ENCODE assay signal across 7 mouse cellular contexts in genomic region chr2:152363245-152364147, GRCm38 (mm10). TPM values are rescaled to one million over a fixed set of nuclear protein-coding genes. Genes with fewer than 3 reads are reported as not detected.
DNase-seq lines count a peak whose midpoint lies in the region; ATAC-seq lines count a peak whose summit lies in the region.

No protein-coding gene starts in this region.

- peak overlapping the region; percentile 51 for H3K4me2 ChIP-seq in intestine, embryonic 15.5 days (replicated peaks)
- peak overlapping the region; percentile 24; the same call in 1 of the 2 replicates for H3K4me2 ChIP-seq in midbrain, embryonic 11.5 days

- H3K9me3 ChIP-seq in intestine, embryonic 15.5 days, result no peaks in the 10 kb centered on the region
- H3K9me3 ChIP-seq in midbrain, embryonic 11.5 days (ENCODE audit: control insufficient read depth, low read length), result no peaks in the 10 kb centered on the region

- WGBS in intestine, embryonic 15.5 days, result 8% methylated on average over 17 of the region's 17 CpGs
- WGBS in midbrain, embryonic 11.5 days, result 13% methylated on average over 17 of the region's 17 CpGs

- no peaks in the 10 kb centered on the region for H3K36me3 ChIP-seq in intestine, embryonic 15.5 days
- no peaks in the 10 kb centered on the region for H3K36me3 ChIP-seq in midbrain, embryonic 11.5 days (ENCODE audit: control insufficient read depth, insufficient read depth, low read length)

- H3K27me3 ChIP-seq in intestine, embryonic 15.5 days (replicated peaks), result no peaks in the 10 kb centered on the region
- no peaks in the 10 kb centered on the region for H3K27me3 ChIP-seq in midbrain, embryonic 11.5 days (ENCODE audit: control insufficient read depth, insufficient read depth, low read length)

- peaks cover 16% of the 10 kb centered on the region for H3K4me1 ChIP-seq in intestine, embryonic 15.5 days (replicated peaks)
- no peaks in the 10 kb centered on the region for H3K4me1 ChIP-seq in midbrain, embryonic 11.5 days (ENCODE audit: control insufficient read depth, insufficient read depth, low read length)

- no peak overlapping the region for H3K9ac ChIP-seq in intestine, embryonic 15.5 days
- H3K9ac ChIP-seq in midbrain, embryonic 11.5 days (ENCODE audit: low read length), result peak overlapping the region; percentile 28; the same call in 1 of the 2 replicates

- intact Hi-C loops in left cerebral cortex, postnatal 36 days (cut with DNase I), result loop anchor here (10.0 kb wide), 1 partner anchor 339 kb away; no protein-coding TSS in a partner anchor

- no peak overlapping the region for H3K4me3 ChIP-seq in intestine, embryonic 15.5 days (replicated peaks)
- no peak overlapping the region for H3K4me3 ChIP-seq in midbrain, embryonic 11.5 days (ENCODE audit: low read depth, low read length)

- ATAC-seq in intestine, embryonic 15.5 days, result peak; percentile 66
- ATAC-seq in midbrain, embryonic 11.5 days (ENCODE audit: low FRiP score), result peak; percentile 83

- peak; percentile 94 for DNase-seq in adrenal gland, adult 8-10 months
- peak; percentile 91 for DNase-seq in embryo, embryonic 10.5 days (ENCODE audit: low spot score)
- DNase-seq in gastrocnemius, postnatal 25 days, result peak; percentile 55
- DNase-seq in left cerebral cortex, postnatal 36 days (ENCODE audit: low spot score in 2 of 2), result peak; percentile 45 to 61
- DNase-seq in midbrain, embryonic 11.5 days (ENCODE audit: low spot score, missing footprints), result peak; percentile 96
- peak; percentile 69 for DNase-seq in right cerebral cortex, postnatal 4 days

- H3K27ac ChIP-seq in intestine, embryonic 15.5 days, result peak overlapping the region; percentile 29; the same call in 1 of the 2 replicates
- H3K27ac ChIP-seq in midbrain, embryonic 11.5 days (ENCODE audit: low read depth, low read length), result no peak overlapping the region

RNA-seq across cellular contexts. Expression of gene Nrsn2, which starts 12.9 kb away (rescaled TPM):
- total RNA-seq in adrenal gland, adult 8-10 months (2022), result 10 to 100 TPM in 1 of 4 experiments, 1 to 10 TPM in 3; 5.3 to 11.3 (median 8.1) TPM
- not detected for total RNA-seq in gastrocnemius, postnatal 25 days (2021)
- 1.8 and 2.1 TPM in 2 replicates for polyA plus RNA-seq in intestine, embryonic 15.5 days (2015; fragmentation: Nextera tagmentation; extraction: Ambion mirVana)
- 10 to 100 TPM; 66.2 to 81.9 TPM for total RNA-seq in left cerebral cortex, postnatal 36 days (2021)
- polyA plus RNA-seq in midbrain, embryonic 11.5 days (2014; fragmentation: Nextera tagmentation; extraction: Ambion mirVana), result 5.3 and 6.2 TPM in 2 replicates

RNA-seq across cellular contexts. Expression of gene Trib3, which starts 19.7 kb away (rescaled TPM):
- 10 to 100 TPM in 2 of 4 experiments, 1 to 10 TPM in 2; 2.8 to 11.3 (median 6.9) TPM for total RNA-seq in adrenal gland, adult 8-10 months (2022)
- total RNA-seq in gastrocnemius, postnatal 25 days (2021), result 1 to 10 TPM in 1 of 2 experiments, under 1 TPM in 1; 0.74 to 1.8 TPM
- 4.3 and 4.9 TPM in 2 replicates for polyA plus RNA-seq in intestine, embryonic 15.5 days (2015; fragmentation: Nextera tagmentation; extraction: Ambion mirVana)
- total RNA-seq in left cerebral cortex, postnatal 36 days (2021), result 1 to 10 TPM in 1 of 2 experiments, under 1 TPM in 1; 0.62 to 1.7 TPM
- 1.1 and 1.2 TPM in 2 replicates for polyA plus RNA-seq in midbrain, embryonic 11.5 days (2014; fragmentation: Nextera tagmentation; extraction: Ambion mirVana)

RNA-seq across cellular contexts. Expression of gene Rbck1, which starts 31.0 kb away (rescaled TPM):
- total RNA-seq in adrenal gland, adult 8-10 months (2022), result 100 to 1,000 TPM; 120 to 169 (median 145) TPM
- 10 to 100 TPM; 26.6 to 32.2 TPM for total RNA-seq in gastrocnemius, postnatal 25 days (2021)
- 75.2 and 82.2 TPM in 2 replicates for polyA plus RNA-seq in intestine, embryonic 15.5 days (2015; fragmentation: Nextera tagmentation; extraction: Ambion mirVana)
- total RNA-seq in left cerebral cortex, postnatal 36 days (2021), result 100 to 1,000 TPM in 1 of 2 experiments, 10 to 100 TPM in 1; 92.3 to 124 TPM
- polyA plus RNA-seq in midbrain, embryonic 11.5 days (2014; fragmentation: Nextera tagmentation; extraction: Ambion mirVana), result 62.0 and 70.1 TPM in 2 replicates

RNA-seq across cellular contexts. Expression of gene Sox12, which starts 34.4 kb away (rescaled TPM):
- total RNA-seq in adrenal gland, adult 8-10 months (2022), result 10 to 100 TPM in 3 of 4 experiments, 1 to 10 TPM in 1; 9.9 to 16.8 (median 12.6) TPM
- 1 to 10 TPM; 1.1 to 1.7 TPM for total RNA-seq in gastrocnemius, postnatal 25 days (2021)
- polyA plus RNA-seq in intestine, embryonic 15.5 days (2015; fragmentation: Nextera tagmentation; extraction: Ambion mirVana), result 5.4 and 5.9 TPM in 2 replicates
- total RNA-seq in left cerebral cortex, postnatal 36 days (2021), result 10 to 100 TPM; 14.7 to 15.6 TPM
- 16.9 and 17.8 TPM in 2 replicates for polyA plus RNA-seq in midbrain, embryonic 11.5 days (2014; fragmentation: Nextera tagmentation; extraction: Ambion mirVana)

RNA-seq across cellular contexts. Expression of gene Zcchc3, which starts 51.3 kb away (rescaled TPM):
- 10 to 100 TPM in 1 of 4 experiments, 1 to 10 TPM in 3; 7.9 to 11.2 (median 9.2) TPM for total RNA-seq in adrenal gland, adult 8-10 months (2022)
- total RNA-seq in gastrocnemius, postnatal 25 days (2021), result 1 to 10 TPM; 1.6 TPM
- polyA plus RNA-seq in intestine, embryonic 15.5 days (2015; fragmentation: Nextera tagmentation; extraction: Ambion mirVana), result 34.4 and 40.8 TPM in 2 replicates
- 10 to 100 TPM in 1 of 2 experiments, 1 to 10 TPM in 1; 9.5 to 11.3 TPM for total RNA-seq in left cerebral cortex, postnatal 36 days (2021)
- polyA plus RNA-seq in midbrain, embryonic 11.5 days (2014; fragmentation: Nextera tagmentation; extraction: Ambion mirVana), result 52.0 and 55.0 TPM in 2 replicates

Comparison
In these comparisons a context has a peak if more than half of its experiments do, and no peak if none do; other contexts are left out.
1. RNA of gene Nrsn2, which starts 12.9 kb away (total RNA-seq): 66.2 to 81.9 TPM in left cerebral cortex, postnatal 36 days and 5.3 to 11.3 TPM in adrenal gland, adult 8-10 months; not detected in gastrocnemius, postnatal 25 days; every median in the first group is over 4 times any median in the second.
2. Peak in every context shown above with its lines, with median percentiles within 50 percentile points of each other: DNase-seq.